Mouse (Mus musculus) forebrain, embryonic 13.5 days (tissue): ENCODE results near the gene Zfp64. TPM values are rescaled to one million over a fixed set of nuclear protein-coding genes. Genes with fewer than 3 reads are reported as not detected.

Experiments used
- ATAC-seq: fragments of 200-750 bp; cut with Nextera tagmentation; 2 replicates; pipeline ENCODE4 v1.8.0; 2017
- H3K27ac ChIP-seq: fragments of 300-500 bp; sonication (generic); 2 replicates; pipeline ENCODE4 v1.5.1; 2015; ENCODE audit warnings: inconsistent platforms, mild to moderate bottlenecking, moderate library complexity
- H3K27me3 ChIP-seq: fragments of 300-500 bp; sonication (generic); 2 replicates; pipeline ENCODE4 v1.6.1; 2015; ENCODE audit warnings: mild to moderate bottlenecking, inconsistent platforms
- H3K36me3 ChIP-seq: fragments of 300-500 bp; sonication (generic); 2 replicates; pipeline ENCODE4 v1.6.1; 2015; ENCODE audit warnings: mild to moderate bottlenecking, inconsistent platforms; ENCODE audit not compliant: poor library complexity, severe bottlenecking
- H3K4me1 ChIP-seq: fragments of 300-500 bp; sonication (generic); 2 replicates; pipeline ENCODE4 v1.6.1; 2015; ENCODE audit warnings: inconsistent platforms
- H3K4me2 ChIP-seq: fragments of 300-500 bp; sonication (generic); 2 replicates; pipeline ENCODE4 v1.6.1; 2015; ENCODE audit warnings: inconsistent platforms, mild to moderate bottlenecking, moderate library complexity
- H3K4me3 ChIP-seq: fragments of 300-500 bp; sonication (generic); 2 replicates; pipeline ENCODE4 v1.5.1; 2015; ENCODE audit warnings: mild to moderate bottlenecking, inconsistent platforms
- H3K9ac ChIP-seq: fragments of 300-500 bp; sonication (generic); 2 replicates; pipeline ENCODE4 v1.6.1; 2015; ENCODE audit warnings: mild to moderate bottlenecking, inconsistent platforms
- H3K9me3 ChIP-seq: fragments of 300-500 bp; sonication (generic); replicated peaks from 2 replicates; pipeline ENCODE4 v1.6.1; 2016; ENCODE audit warnings: inconsistent platforms
- WGBS: fragments of 180-500 bp; shearing (Covaris S2); methylation state at CpG from one replicate; pipeline ENCODE4 v1.1.7; 2015; 5-methylcytosine and 5-hydroxymethylcytosine counted together
- polyA plus RNA-seq: library from polyadenylated mRNA; unstranded; fragments of >200 nt; fragmentation: Nextera tagmentation; extraction: Ambion mirVana; gene quantifications from 2 replicates; pipeline ENCODE4 v1.2.1, GENCODE M21; 2015

Zfp64 gene
- polyA plus RNA-seq, 1 experiment from 2014 or later, result 28.9 TPM

DNA sequence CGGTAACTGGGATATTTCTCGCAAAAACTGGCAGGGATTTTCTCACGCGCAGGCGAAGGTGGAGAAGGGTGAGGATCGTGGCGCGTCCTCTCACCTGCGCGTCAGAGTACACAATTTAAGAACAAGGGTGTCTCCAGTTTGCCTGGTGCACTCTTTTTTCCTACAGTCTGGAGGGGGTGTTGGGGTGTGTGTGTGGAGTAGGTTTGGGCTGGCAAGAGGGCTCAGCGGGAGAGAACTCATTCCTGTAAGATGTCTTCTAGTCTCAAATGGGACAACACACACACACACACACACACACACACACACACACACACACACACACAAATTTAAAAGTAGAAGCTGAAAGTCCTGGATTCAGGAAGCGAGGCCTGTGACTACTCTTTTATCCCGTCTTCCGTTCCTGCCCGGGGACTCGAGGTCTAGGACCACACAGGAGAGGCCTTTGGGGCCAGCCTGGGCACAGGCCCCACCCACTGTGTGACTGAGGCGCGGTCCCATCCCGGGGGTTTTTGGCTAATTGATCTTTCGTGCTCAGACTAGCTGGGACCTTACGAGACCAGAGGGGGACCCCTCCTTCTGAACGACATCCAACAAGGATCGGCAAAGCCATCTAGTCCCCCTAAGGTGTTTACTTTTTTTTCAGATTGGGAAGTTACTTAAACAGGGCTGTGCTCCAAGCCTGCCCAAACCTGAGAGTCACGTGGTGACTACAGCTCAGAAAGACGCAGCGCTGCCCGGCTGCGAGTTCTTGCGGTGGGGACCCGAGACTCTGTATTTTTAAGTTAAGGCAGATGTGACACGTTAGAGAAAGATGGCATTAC is 42.3 kb downstream of the Zfp64 start:
- Histone ChIP-seq H3K9me3 (no peaks in the 10 kb centered on the region), H3K9ac (peak overlapping the region; percentile 52; the same call in 1 of the 2 replicates), H3K4me3 (peak overlapping the region; percentile 54), H3K36me3 (no peaks in the 10 kb centered on the region), H3K27me3 (peaks cover 51% of the 10 kb centered on the region), H3K4me2 (peak overlapping the region; percentile 95), H3K27ac (no peak overlapping the region), H3K4me1 (peaks cover 26% of the 10 kb centered on the region)
- peak; percentile 29; the same call in 1 of the 2 replicates for ATAC-seq
- 1% methylated on average over 31 of the region's 31 CpGs for WGBS

GRCm38 (mm10) chr2:168912051-168912891 is 43.1 kb downstream of the Zfp64 start:
- peak overlapping the region; percentile 95 for H3K4me2 ChIP-seq
- peak overlapping the region; percentile 52 for H3K9ac ChIP-seq
- H3K4me3 ChIP-seq, result peak overlapping the region; percentile 54
- ATAC-seq, result peak; percentile 60
- peaks cover 26% of the 10 kb centered on the region for H3K4me1 ChIP-seq
- H3K36me3 ChIP-seq, result no peaks in the 10 kb centered on the region
- no peaks in the 10 kb centered on the region for H3K9me3 ChIP-seq
- H3K27me3 ChIP-seq, result peaks cover 51% of the 10 kb centered on the region
- WGBS, result under 1% methylated on average over 65 of the region's 70 CpGs
- H3K27ac ChIP-seq, result no peak overlapping the region

DNA sequence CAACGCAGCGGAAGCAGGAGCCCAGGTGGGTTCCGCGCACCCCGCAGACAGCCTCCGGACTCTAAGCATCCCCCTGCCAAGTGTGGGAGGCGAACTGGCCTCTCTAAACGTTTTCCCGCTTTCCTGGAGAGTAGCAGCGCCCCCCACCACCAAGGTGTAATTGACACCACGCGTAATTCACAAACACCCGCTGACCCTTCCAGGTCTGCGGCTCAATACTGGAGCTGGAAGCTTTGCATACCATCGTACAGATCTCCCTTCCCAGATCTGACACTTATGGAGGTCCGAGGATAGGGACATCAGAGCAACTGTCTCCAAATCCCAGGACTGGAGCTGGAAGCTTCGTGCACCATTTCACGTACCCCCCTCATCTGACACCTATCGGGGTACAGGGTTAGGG is 43.9 kb downstream of the Zfp64 start:
- Histone ChIP-seq H3K27ac (no peak overlapping the region), H3K9ac (no peak overlapping the region), H3K4me3 (peak overlapping the region; percentile 54), H3K4me1 (peaks cover 26% of the 10 kb centered on the region), H3K36me3 (no peaks in the 10 kb centered on the region), H3K4me2 (peak overlapping the region; percentile 95), H3K27me3 (peaks cover 51% of the 10 kb centered on the region), H3K9me3 (no peaks in the 10 kb centered on the region)
- 2% methylated on average over 19 of the region's 19 CpGs for WGBS
- ATAC-seq, result no peak

DNA sequence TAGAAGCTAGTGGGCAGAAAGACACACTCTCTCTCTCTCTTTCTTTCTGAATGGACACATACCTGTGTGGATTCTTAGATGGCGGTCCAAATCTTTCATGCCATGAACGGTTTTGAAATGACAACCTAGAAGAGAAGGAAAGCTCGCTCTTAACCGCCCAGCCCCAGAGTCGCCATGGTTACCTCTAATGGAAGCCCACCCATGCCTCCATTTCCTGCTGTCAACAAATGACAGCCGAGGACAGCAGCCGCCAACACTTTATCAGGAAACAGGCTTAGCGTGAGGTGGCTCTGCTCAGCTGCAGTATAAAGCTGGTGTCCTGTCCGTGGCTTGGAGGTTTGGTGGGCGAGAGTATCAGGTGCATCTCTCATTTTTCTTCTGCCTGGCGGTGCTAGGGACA is 49.4 kb downstream of the Zfp64 start:
- ATAC-seq, result no peak
- 54% methylated on average over 11 of the region's 11 CpGs for WGBS
- H3K9ac ChIP-seq, result no peak overlapping the region
- H3K9me3 ChIP-seq, result no peaks in the 10 kb centered on the region
- H3K4me1 ChIP-seq, result peaks cover 11% of the 10 kb centered on the region
- H3K27me3 ChIP-seq, result peaks cover 24% of the 10 kb centered on the region
- no peak overlapping the region for H3K27ac ChIP-seq
- no peak overlapping the region for H3K4me2 ChIP-seq
- H3K36me3 ChIP-seq, result no peaks in the 10 kb centered on the region
- no peak overlapping the region for H3K4me3 ChIP-seq

GRCm38 (mm10) chr2:168904846-168905245 is 50.5 kb downstream of the Zfp64 start:
- no peaks in the 10 kb centered on the region for H3K9me3 ChIP-seq
- no peaks in the 10 kb centered on the region for H3K36me3 ChIP-seq
- 79% methylated on average over 3 of the region's 3 CpGs for WGBS
- no peak overlapping the region for H3K4me3 ChIP-seq
- H3K4me1 ChIP-seq, result peaks cover 11% of the 10 kb centered on the region
- ATAC-seq, result no peak
- no peak overlapping the region for H3K27ac ChIP-seq
- no peak overlapping the region for H3K9ac ChIP-seq
- H3K27me3 ChIP-seq, result peaks cover 12% of the 10 kb centered on the region
- H3K4me2 ChIP-seq, result no peak overlapping the region

DNA sequence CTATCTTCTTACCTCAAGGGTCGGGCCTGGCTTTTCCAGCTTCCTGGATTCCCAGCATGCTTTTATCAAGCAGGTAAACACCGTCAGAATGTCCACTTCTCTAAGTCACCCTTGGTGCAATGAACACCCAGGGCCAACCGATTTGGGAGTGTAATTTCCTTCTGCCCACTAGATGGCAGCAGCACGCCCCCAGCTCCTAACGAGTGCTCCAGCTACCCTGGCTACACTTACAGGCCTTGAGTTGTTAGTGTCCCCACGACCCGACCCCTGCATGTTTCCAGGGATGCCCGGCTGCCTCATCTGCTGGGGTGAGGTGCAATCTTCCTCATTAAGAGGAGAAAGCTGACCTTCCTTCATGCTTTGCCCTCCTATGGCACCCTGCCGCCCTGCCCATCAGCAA is 51.2 kb downstream of the Zfp64 start:
- H3K4me2 ChIP-seq, result no peak overlapping the region
- peaks cover 6% of the 10 kb centered on the region; the same call in 1 of the 2 replicates for H3K27me3 ChIP-seq
- 16% methylated on average over 9 of the region's 9 CpGs for WGBS
- peaks cover 11% of the 10 kb centered on the region for H3K4me1 ChIP-seq
- H3K9me3 ChIP-seq, result no peaks in the 10 kb centered on the region
- no peak overlapping the region for H3K27ac ChIP-seq
- ATAC-seq, result peak; percentile 33; the same call in 1 of the 2 replicates
- no peak overlapping the region for H3K9ac ChIP-seq
- H3K36me3 ChIP-seq, result no peaks in the 10 kb centered on the region
- H3K4me3 ChIP-seq, result no peak overlapping the region

GRCm38 (mm10) chr2:168902634-168903033 is 52.8 kb downstream of the Zfp64 start:
- Histone ChIP-seq H3K9me3 (no peaks in the 10 kb centered on the region), H3K4me3 (no peak overlapping the region), H3K4me2 (no peak overlapping the region), H3K27me3 (no peaks in the 10 kb centered on the region), H3K27ac (no peak overlapping the region), H3K36me3 (peaks cover 5% of the 10 kb centered on the region; the same call in 1 of the 2 replicates), H3K4me1 (peaks cover 11% of the 10 kb centered on the region), H3K9ac (no peak overlapping the region)
- no peak for ATAC-seq
- WGBS, result 33% methylated on average over 8 of the region's 8 CpGs

GRCm38 (mm10) chr2:168897906-168898305 is 57.5 kb downstream of the Zfp64 start:
- no peak overlapping the region for H3K27ac ChIP-seq
- no peaks in the 10 kb centered on the region for H3K9me3 ChIP-seq
- peaks cover 5% of the 10 kb centered on the region for H3K36me3 ChIP-seq
- no peak overlapping the region for H3K9ac ChIP-seq
- H3K4me3 ChIP-seq, result no peak overlapping the region
- H3K4me1 ChIP-seq, result no peaks in the 10 kb centered on the region
- no peaks in the 10 kb centered on the region for H3K27me3 ChIP-seq
- no peak overlapping the region for H3K4me2 ChIP-seq
- no peak for ATAC-seq
- WGBS, result 90% methylated on average over 7 of the region's 7 CpGs

- H3K27me3 ChIP-seq, result no peaks in the 10 kb centered on the region
- no peaks in the 10 kb centered on the region for H3K4me1 ChIP-seq
- WGBS, result 79% methylated on average over 8 of the region's 8 CpGs
- no peak overlapping the region for H3K27ac ChIP-seq
- H3K36me3 ChIP-seq, result peaks cover 5% of the 10 kb centered on the region
- no peak for ATAC-seq
- no peak overlapping the region for H3K4me3 ChIP-seq
- no peak overlapping the region for H3K4me2 ChIP-seq
- H3K9ac ChIP-seq, result no peak overlapping the region
- H3K9me3 ChIP-seq, result no peaks in the 10 kb centered on the region
Observed at GRCm38 (mm10) chr2:168895531-168895930, 59.9 kb downstream of the Zfp64 start.

GRCm38 (mm10) chr2:168894738-168895137 is 60.6 kb downstream of the Zfp64 start:
- Histone ChIP-seq H3K9ac (no peak overlapping the region), H3K4me1 (no peaks in the 10 kb centered on the region), H3K9me3 (no peaks in the 10 kb centered on the region), H3K4me3 (no peak overlapping the region), H3K27ac (no peak overlapping the region), H3K27me3 (no peaks in the 10 kb centered on the region), H3K36me3 (peaks cover 5% of the 10 kb centered on the region), H3K4me2 (no peak overlapping the region)
- ATAC-seq, result no peak
- WGBS, result 90% methylated on average over 7 of the region's 7 CpGs

GRCm38 (mm10) chr2:168892057-168892456 is 63.3 kb downstream of the Zfp64 start:
- no peak overlapping the region for H3K9ac ChIP-seq
- no peaks in the 10 kb centered on the region for H3K27me3 ChIP-seq
- WGBS, result 63% methylated on average over 2 of the region's 2 CpGs
- no peaks in the 10 kb centered on the region for H3K4me1 ChIP-seq
- no peak overlapping the region for H3K4me2 ChIP-seq
- no peak for ATAC-seq
- no peaks in the 10 kb centered on the region for H3K9me3 ChIP-seq
- no peak overlapping the region for H3K27ac ChIP-seq
- H3K4me3 ChIP-seq, result no peak overlapping the region
- no peaks in the 10 kb centered on the region; the same call in 1 of the 2 replicates for H3K36me3 ChIP-seq

GRCm38 (mm10) chr2:168884641-168885040 is 70.7 kb downstream of the Zfp64 start:
- no peak overlapping the region for H3K4me3 ChIP-seq
- ATAC-seq, result no peak
- H3K4me2 ChIP-seq, result no peak overlapping the region
- no peak overlapping the region for H3K27ac ChIP-seq
- no peak overlapping the region for H3K9ac ChIP-seq
- H3K9me3 ChIP-seq, result no peaks in the 10 kb centered on the region
- WGBS, result 74% methylated on average over 8 of the region's 8 CpGs
- H3K27me3 ChIP-seq, result no peaks in the 10 kb centered on the region
- no peaks in the 10 kb centered on the region for H3K36me3 ChIP-seq
- no peaks in the 10 kb centered on the region for H3K4me1 ChIP-seq
